In genomic region chr10:61657985-61658384, GRCm38 (mm10) we compare ENCODE assay signal across 8 mouse cellular contexts. TPM values are rescaled to one million over a fixed set of nuclear protein-coding genes. Genes with fewer than 3 reads are reported as not detected.
DNase-seq lines count a peak whose midpoint lies in the region; ATAC-seq and TF ChIP-seq lines count a peak whose summit lies in the region.

No protein-coding gene starts in this region.

- no peak for ATAC-seq in midbrain, embryonic 15.5 days (replicated peaks)
- peak; percentile 70; the same call in 1 of the 2 replicates for ATAC-seq in neutrophil, adult 5-6 weeks (ENCODE audit: extremely low read depth, insufficient number of reproducible peaks, low FRiP score, poor library complexity, severe bottlenecking)

- H3K9ac ChIP-seq in midbrain, embryonic 15.5 days = no peak overlapping the region

- H3K27ac ChIP-seq in cerebellum, adult 2 months (ENCODE audit: insufficient read depth, low read length) = no peak overlapping the region
- H3K27ac ChIP-seq in midbrain, embryonic 10.5 days (replicated peaks) = no peak overlapping the region
- H3K27ac ChIP-seq in midbrain, embryonic 15.5 days = no peak overlapping the region

- no peak for TF ChIP-seq POLR2A in cerebellum, adult 2 months (IDR thresholded peaks at IDR 0.05; ENCODE audit: borderline replicate concordance, insufficient read depth, low read length)

- H3K27me3 ChIP-seq in cerebellum, adult 2 months (ENCODE audit: control insufficient read depth, insufficient read depth, low read length) = no peaks in the 10 kb centered on the region
- H3K27me3 ChIP-seq in midbrain, embryonic 10.5 days (ENCODE audit: low read depth, poor library complexity, severe bottlenecking) = no peaks in the 10 kb centered on the region
- H3K27me3 ChIP-seq in midbrain, embryonic 15.5 days (replicated peaks) = no peaks in the 10 kb centered on the region

- H3K9me3 ChIP-seq in midbrain, embryonic 10.5 days (replicated peaks) = no peaks in the 10 kb centered on the region
- H3K9me3 ChIP-seq in midbrain, embryonic 15.5 days = no peaks in the 10 kb centered on the region

- WGBS in cerebellum, adult 2 months = 22% methylated on average over 4 of the region's 4 CpGs
- 37% methylated on average over 4 of the region's 4 CpGs for WGBS in midbrain, embryonic 10.5 days
- 28% methylated on average over 4 of the region's 4 CpGs for WGBS in midbrain, embryonic 15.5 days

- no peak overlapping the region for H3K4me2 ChIP-seq in midbrain, embryonic 15.5 days

- no peak overlapping the region for H3K4me3 ChIP-seq in cerebellum, adult 2 months (replicated peaks; ENCODE audit: insufficient read depth, low read depth, low read length)
- H3K4me3 ChIP-seq in midbrain, embryonic 10.5 days = no peak overlapping the region
- no peak overlapping the region for H3K4me3 ChIP-seq in midbrain, embryonic 15.5 days

- DNase-seq in cerebellum, adult 8-10 months = peak; percentile 42
- no peak for DNase-seq in cerebellum, adult 2 months
- peak; percentile 18 for DNase-seq in midbrain, embryonic 10.5 days (ENCODE audit: low spot score)
- DNase-seq in embryo, embryonic 10 days (ENCODE audit: low spot score) = peak; percentile 26
- peak; percentile 48 for DNase-seq in kidney, postnatal 10 days
- no peak for DNase-seq in frontal cortex, postnatal 14 days (ENCODE audit: low spot score in 2 of 2)

- H3K36me3 ChIP-seq in midbrain, embryonic 10.5 days = peaks cover 83% of the 10 kb centered on the region
- no peaks in the 10 kb centered on the region; the same call in 1 of the 2 replicates for H3K36me3 ChIP-seq in midbrain, embryonic 15.5 days (replicated peaks)

- no peak; the same call in 1 of the 2 replicates for TF ChIP-seq CTCF in cerebellum, adult 2 months (IDR thresholded peaks at IDR 0.05; ENCODE audit: borderline replicate concordance, insufficient read depth, low read depth, low read length)

- no peaks in the 10 kb centered on the region for H3K4me1 ChIP-seq in cerebellum, adult 2 months (ENCODE audit: control insufficient read depth, insufficient read depth, low read length)
- H3K4me1 ChIP-seq in midbrain, embryonic 10.5 days = no peaks in the 10 kb centered on the region
- peaks cover 10% of the 10 kb centered on the region; the same call in 1 of the 2 replicates for H3K4me1 ChIP-seq in midbrain, embryonic 15.5 days

RNA-seq across cellular contexts. Expression of gene Ppa1, which starts 9.6 kb away (rescaled TPM):
- 127 and 135 TPM in 2 replicates for polyA plus RNA-seq in cerebellum, adult 2 months (2012; rRNA removed)
- 310 and 362 TPM in 2 replicates for polyA plus RNA-seq in midbrain, embryonic 10.5 days (2016; fragmentation: Nextera tagmentation; extraction: Ambion mirVana)
- 209 and 210 TPM in 2 replicates for polyA plus RNA-seq in midbrain, embryonic 15.5 days (2015; fragmentation: Nextera tagmentation; extraction: Ambion mirVana)
- total RNA-seq in neutrophil, adult 5-6 weeks (2017) = 10.0 and 11.7 TPM in 2 replicates

RNA-seq across cellular contexts. Expression of gene Sar1a, which starts 22.1 kb away (rescaled TPM):
- 101 and 105 TPM in 2 replicates for polyA plus RNA-seq in cerebellum, adult 2 months (2012; rRNA removed)
- 232 and 244 TPM in 2 replicates for polyA plus RNA-seq in midbrain, embryonic 10.5 days (2016; fragmentation: Nextera tagmentation; extraction: Ambion mirVana)
- 199 and 206 TPM in 2 replicates for polyA plus RNA-seq in midbrain, embryonic 15.5 days (2015; fragmentation: Nextera tagmentation; extraction: Ambion mirVana)
- 99.3 and 110 TPM in 2 replicates for total RNA-seq in neutrophil, adult 5-6 weeks (2017)

RNA-seq across cellular contexts. Expression of gene Tysnd1, which starts 37.3 kb away (rescaled TPM):
- 28.4 and 29.4 TPM in 2 replicates for polyA plus RNA-seq in cerebellum, adult 2 months (2012; rRNA removed)
- polyA plus RNA-seq in midbrain, embryonic 10.5 days (2016; fragmentation: Nextera tagmentation; extraction: Ambion mirVana) = 27.4 and 28.7 TPM in 2 replicates
- polyA plus RNA-seq in midbrain, embryonic 15.5 days (2015; fragmentation: Nextera tagmentation; extraction: Ambion mirVana) = 31.1 and 32.9 TPM in 2 replicates
- total RNA-seq in neutrophil, adult 5-6 weeks (2017) = 7.1 and 8.7 TPM in 2 replicates

RNA-seq across cellular contexts. Expression of gene Aifm2, which starts 57.1 kb away (rescaled TPM):
- polyA plus RNA-seq in cerebellum, adult 2 months (2012; rRNA removed) = 11.8 and 12.0 TPM in 2 replicates
- 5.2 and 7.0 TPM in 2 replicates for polyA plus RNA-seq in midbrain, embryonic 10.5 days (2016; fragmentation: Nextera tagmentation; extraction: Ambion mirVana)
- 12.0 and 14.0 TPM in 2 replicates for polyA plus RNA-seq in midbrain, embryonic 15.5 days (2015; fragmentation: Nextera tagmentation; extraction: Ambion mirVana)
- total RNA-seq in neutrophil, adult 5-6 weeks (2017) = 1.2 and 2.8 TPM in 2 replicates

Comparison
In these comparisons a context has a peak if more than half of its experiments do, and no peak if none do; other contexts are left out.
1. DNase-seq: peak in cerebellum, adult 8-10 months (single experiment), midbrain, embryonic 10.5 days (single experiment), embryo, embryonic 10 days (single experiment) and kidney, postnatal 10 days (single experiment); none in cerebellum, adult 2 months (0 of 2) and frontal cortex, postnatal 14 days (0 of 2).